Mouse (Mus musculus): ENCODE measurements around the gene Plch2.

Plch2 gene

GRCm38 (mm10) chr4:155020813-155021212 lies 35.8 kb downstream of the Plch2 start:
- no peak for DNase-seq (ENCODE audit: low spot score in 2 of 2)

GRCm38 (mm10) chr4:155020141-155020540 lies 36.4 kb downstream of the Plch2 start:
- no peak for DNase-seq (ENCODE audit: low spot score in 2 of 2)

- no peak for DNase-seq (ENCODE audit: low spot score in 2 of 2)
Measured at GRCm38 (mm10) chr4:155019336-155019847, 37.2 kb downstream of the Plch2 start.

- no peak for DNase-seq (ENCODE audit: low spot score in 2 of 2)
Measured at GRCm38 (mm10) chr4:155018601-155019335, 37.8 kb downstream of the Plch2 start.

- no peak for DNase-seq (ENCODE audit: low spot score in 2 of 2)
Measured at GRCm38 (mm10) chr4:155018066-155018465, 38.5 kb downstream of the Plch2 start.

- DNase-seq (ENCODE audit: low spot score in 2 of 2): no peak
Measured at GRCm38 (mm10) chr4:155017253-155017878, 39.2 kb downstream of the Plch2 start.

GRCm38 (mm10) chr4:155016807-155017206 lies 39.8 kb downstream of the Plch2 start:
- no peak for DNase-seq (ENCODE audit: low spot score in 2 of 2)

- no peak for DNase-seq (ENCODE audit: low spot score in 2 of 2)
Measured at GRCm38 (mm10) chr4:155015550-155015949, 41.0 kb downstream of the Plch2 start.

- DNase-seq (ENCODE audit: low spot score in 2 of 2): no peak
Measured at GRCm38 (mm10) chr4:155014791-155015190, 41.8 kb downstream of the Plch2 start.

- no peak for DNase-seq (ENCODE audit: low spot score in 2 of 2)
Measured at GRCm38 (mm10) chr4:155014244-155014643, 42.3 kb downstream of the Plch2 start.

GRCm38 (mm10) chr4:155012788-155013187 lies 43.8 kb downstream of the Plch2 start:
- peak; percentile 20 to 28 for DNase-seq (ENCODE audit: low spot score in 2 of 2)

- no peak for DNase-seq (ENCODE audit: low spot score in 2 of 2)
Measured at GRCm38 (mm10) chr4:155012115-155012514, 44.5 kb downstream of the Plch2 start.

- no peak for DNase-seq (ENCODE audit: low spot score in 2 of 2)
Measured at GRCm38 (mm10) chr4:155011312-155012025, 45.1 kb downstream of the Plch2 start.

GRCm38 (mm10) chr4:155010870-155011269 lies 45.7 kb downstream of the Plch2 start:
- no peak for DNase-seq (ENCODE audit: low spot score in 2 of 2)

GRCm38 (mm10) chr4:155009216-155009615 lies 47.4 kb downstream of the Plch2 start:
- no peak for DNase-seq (ENCODE audit: low spot score in 2 of 2)

GRCm38 (mm10) chr4:155008075-155008474 lies 48.5 kb downstream of the Plch2 start:
- no peak for DNase-seq (ENCODE audit: low spot score in 2 of 2)

- no peak for DNase-seq (ENCODE audit: low spot score in 2 of 2)
Measured at GRCm38 (mm10) chr4:155007641-155008040, 48.9 kb downstream of the Plch2 start.

GRCm38 (mm10) chr4:155006296-155006695 lies 50.3 kb downstream of the Plch2 start:
- DNase-seq (ENCODE audit: low spot score in 2 of 2): no peak

GRCm38 (mm10) chr4:155005278-155005677 lies 51.3 kb downstream of the Plch2 start:
- no peak for DNase-seq (ENCODE audit: low spot score in 2 of 2)

GRCm38 (mm10) chr4:154999379-154999778 lies 57.2 kb downstream of the Plch2 start:
- no peak for DNase-seq (ENCODE audit: low spot score in 2 of 2)

GRCm38 (mm10) chr4:154996572-154997154 lies 59.9 kb downstream of the Plch2 start:
- no peak for DNase-seq (ENCODE audit: low spot score in 2 of 2)

- no peak for DNase-seq (ENCODE audit: low spot score in 2 of 2)
Measured at GRCm38 (mm10) chr4:154994876-154995275, 61.7 kb downstream of the Plch2 start.
